Mouse (Mus musculus): ENCODE measurements around the gene Gcn1l1. TPM values are rescaled to one million over a fixed set of nuclear protein-coding genes. Genes with fewer than 3 reads are reported as not detected.
A peak's percentile ranks its signal among the peaks of the same experiment; 100 is the strongest.

Gcn1l1 gene
- total RNA-seq, 2 experiments from 2014 or later, result 43.1 to 49.5 TPM

DNA sequence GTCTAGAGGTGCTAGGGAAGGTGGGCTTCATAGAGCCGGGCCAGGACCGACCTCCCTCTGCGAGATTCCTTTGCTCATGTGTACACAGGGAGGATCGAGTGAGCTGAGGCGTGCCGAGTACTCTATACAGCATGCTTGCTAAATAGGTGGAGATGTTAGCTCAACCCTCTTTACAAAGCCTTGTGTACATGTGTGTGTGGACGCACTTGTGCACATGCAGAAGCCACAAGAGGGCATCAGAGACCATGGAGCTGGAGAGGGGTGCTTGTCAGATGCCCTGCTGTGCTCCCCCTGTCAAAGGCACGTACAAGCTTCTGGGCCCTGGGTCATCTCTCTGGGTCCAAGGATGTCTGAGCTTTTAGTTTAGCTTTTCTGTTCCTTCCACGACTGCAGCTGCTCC, 79.1 kb downstream of the Gcn1l1 start:
- intact Hi-C loops (cut with DNase I), result no loop called here
- DNase-seq, result no peak

- DNase-seq, result no peak
- intact Hi-C loops (cut with DNase I), result no loop called here
Observed at GRCm38 (mm10) chr5:115648876-115649275, 83.8 kb downstream of the Gcn1l1 start.

DNA sequence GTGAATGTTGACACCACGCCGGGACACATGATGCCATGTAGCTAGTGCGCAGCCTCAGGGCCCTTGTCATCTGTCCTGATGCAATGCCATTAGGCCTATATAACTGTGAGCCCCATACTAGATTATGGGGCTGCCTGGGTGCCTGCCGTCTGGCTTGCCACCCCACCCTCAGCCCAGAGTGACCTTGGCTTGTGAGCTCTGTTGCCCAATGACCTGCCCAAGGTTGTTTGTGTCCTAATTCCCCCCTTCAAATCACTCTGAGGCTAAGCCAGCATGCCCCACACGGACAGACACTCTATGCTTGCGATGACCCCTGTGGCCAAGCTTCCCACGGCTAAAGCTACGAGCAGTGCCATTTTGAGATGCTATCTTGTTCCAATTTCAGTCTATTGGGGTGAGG, 84.6 kb downstream of the Gcn1l1 start:
- intact Hi-C loops (cut with DNase I), result loop anchor here (10.0 kb wide), 1 partner anchor 375 kb away; the partner anchor contains the start of gene Prkab1
- DNase-seq, result no peak

DNA sequence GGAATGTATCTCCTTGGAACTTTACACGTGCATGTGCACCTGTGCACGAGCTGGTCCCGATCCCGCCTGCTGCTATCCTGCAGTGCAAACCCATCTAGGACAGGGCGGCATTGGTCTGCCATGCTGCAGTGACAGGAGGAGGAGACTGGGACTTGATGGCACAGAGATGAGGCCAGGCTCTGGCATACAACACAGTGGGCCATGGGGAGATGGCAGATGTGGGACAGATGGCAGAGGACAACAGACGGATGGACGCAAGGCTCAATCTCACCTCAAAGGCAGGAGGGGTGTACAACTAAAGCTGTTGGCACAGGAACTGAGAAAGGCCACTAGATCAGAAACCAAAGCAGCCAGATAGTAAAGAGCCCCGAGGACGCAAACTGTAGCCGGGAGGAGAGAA, 85.8 kb downstream of the Gcn1l1 start:
- intact Hi-C loops (cut with DNase I), result loop anchor here (10.0 kb wide), 1 partner anchor 374 kb away; the partner anchor contains the start of gene Prkab1
- DNase-seq, result no peak

- intact Hi-C loops (cut with DNase I), result loop anchor here (2.0 to 10.0 kb wide), 2 partner anchors 17 to 373 kb away; partner anchors contain the start of gene Prkab1
- no peak for DNase-seq
Observed at GRCm38 (mm10) chr5:115651821-115652220, 86.8 kb downstream of the Gcn1l1 start.

GRCm38 (mm10) chr5:115652681-115653575, 87.9 kb downstream of the Gcn1l1 start:
- intact Hi-C loops (cut with DNase I), result loop anchor here (2.0 to 10.0 kb wide), 2 partner anchors 18 to 372 kb away; partner anchors contain the start of gene Prkab1
- DNase-seq, result peak; percentile 100

- no peak for DNase-seq
- intact Hi-C loops (cut with DNase I), result loop anchor here (2.0 to 10.0 kb wide), 2 partner anchors 19 to 371 kb away; partner anchors contain the start of gene Prkab1
Observed at GRCm38 (mm10) chr5:115653776-115654175, 88.7 kb downstream of the Gcn1l1 start.

DNA sequence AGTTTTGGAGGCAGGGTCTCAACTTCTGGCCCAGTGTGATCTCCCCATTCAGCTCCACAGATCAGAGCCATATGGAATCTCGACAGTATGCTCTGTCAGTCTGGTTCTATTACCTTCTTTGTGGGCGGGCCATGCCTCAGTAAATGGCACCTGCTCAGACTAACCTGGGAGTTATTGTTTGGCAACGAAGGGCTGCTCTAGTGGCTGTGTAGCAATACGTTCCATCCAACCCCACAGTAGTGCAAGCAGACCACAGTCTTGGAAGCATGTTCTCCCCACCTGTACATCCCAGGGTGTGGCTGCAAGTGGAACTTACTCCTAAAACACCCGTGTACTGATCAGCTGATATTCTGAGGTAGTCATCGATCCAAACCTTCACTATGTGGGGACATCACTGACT, 91.6 kb downstream of the Gcn1l1 start:
- no peak for DNase-seq
- intact Hi-C loops (cut with DNase I), result loop anchor here (5.0 to 10.0 kb wide), 2 partner anchors 76 to 368 kb away; partner anchors contain the start of genes Bicdl1 and Prkab1

GRCm38 (mm10) chr5:115657234-115657633, 92.2 kb downstream of the Gcn1l1 start:
- intact Hi-C loops (cut with DNase I), result loop anchor here (5.0 to 10.0 kb wide), 2 partner anchors 75 to 368 kb away; partner anchors contain the start of genes Bicdl1 and Prkab1
- DNase-seq, result no peak

DNA sequence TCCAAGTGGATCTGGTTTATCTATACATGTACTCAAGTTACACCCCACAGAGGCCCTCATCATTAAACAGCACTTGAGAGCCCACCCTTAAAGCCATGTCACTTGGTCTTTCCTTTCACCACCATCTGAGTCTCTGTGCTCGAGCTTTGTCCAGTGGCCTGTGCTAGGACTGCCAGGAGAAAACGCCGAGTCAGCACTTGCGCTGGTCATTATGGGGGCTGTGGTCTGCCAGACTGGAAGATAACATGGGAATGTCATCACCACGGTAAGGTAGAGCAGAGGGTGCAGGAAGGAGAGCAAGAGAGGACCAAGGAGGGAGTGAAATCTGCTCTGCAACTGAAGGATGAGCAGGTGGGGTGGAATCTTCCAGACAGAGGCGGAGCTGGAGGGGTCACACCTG, 93.3 kb downstream of the Gcn1l1 start:
- intact Hi-C loops (cut with DNase I), result loop anchor here (5.0 to 10.0 kb wide), 2 partner anchors 74 to 366 kb away; partner anchors contain the start of genes Bicdl1 and Prkab1
- DNase-seq, result no peak

DNA sequence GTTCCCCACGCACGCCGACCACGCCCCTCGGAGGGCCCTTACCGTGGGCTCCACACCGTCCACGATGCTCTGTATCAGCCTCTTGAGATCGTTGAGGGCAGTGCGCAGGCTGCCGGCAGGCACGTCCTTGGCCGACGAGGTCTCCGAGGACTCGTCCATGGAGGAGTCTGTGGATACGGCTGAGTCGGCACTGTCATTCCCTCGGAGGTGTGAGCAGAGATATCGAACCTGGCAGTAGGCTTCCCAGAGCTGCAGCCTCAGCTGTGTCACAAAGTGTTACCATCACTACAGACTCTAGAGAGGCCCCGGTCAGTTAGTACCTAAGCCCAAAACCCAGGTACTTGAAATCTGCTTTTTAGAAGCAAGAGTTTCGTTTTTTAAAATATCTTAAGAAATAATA, 97.6 kb downstream of the Gcn1l1 start:
- no peak for DNase-seq
- intact Hi-C loops (cut with DNase I), result no loop called here

- no peak for DNase-seq
- intact Hi-C loops (cut with DNase I), result no loop called here
Observed at GRCm38 (mm10) chr5:115666366-115667065, 101.5 kb downstream of the Gcn1l1 start.

- DNase-seq, result no peak
Observed at GRCm38 (mm10) chr5:115667210-115667609, 102.2 kb downstream of the Gcn1l1 start.

GRCm38 (mm10) chr5:115667894-115668293, 102.8 kb downstream of the Gcn1l1 start:
- no peak for DNase-seq
- intact Hi-C loops (cut with DNase I), result no loop called here

More at GRCm38 (mm10) chr5:115667210-115667609, 102.2 kb downstream of the Gcn1l1 start:
- intact Hi-C loops (cut with DNase I), result no loop called here

DNA sequence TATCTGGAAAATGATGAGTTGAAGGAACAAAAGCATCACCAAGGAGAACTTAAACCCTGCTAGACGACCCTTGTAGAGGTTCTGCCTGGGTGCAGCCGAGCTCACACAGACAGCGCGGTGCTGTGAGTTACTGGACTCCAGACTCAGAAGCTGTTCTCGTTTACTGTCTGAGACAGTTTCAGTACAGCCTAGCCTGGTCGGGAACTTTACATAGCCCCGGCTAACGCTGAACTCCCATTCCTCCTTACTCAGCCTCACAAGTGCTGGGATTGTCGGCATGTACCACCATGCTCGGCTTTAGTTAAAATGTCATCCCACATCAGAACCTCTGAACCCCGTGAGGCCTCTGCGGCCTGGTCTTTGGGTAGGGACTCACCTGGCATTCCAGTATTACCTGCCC, 103.9 kb downstream of the Gcn1l1 start:
- no peak for DNase-seq
- intact Hi-C loops (cut with DNase I), result no loop called here

DNA sequence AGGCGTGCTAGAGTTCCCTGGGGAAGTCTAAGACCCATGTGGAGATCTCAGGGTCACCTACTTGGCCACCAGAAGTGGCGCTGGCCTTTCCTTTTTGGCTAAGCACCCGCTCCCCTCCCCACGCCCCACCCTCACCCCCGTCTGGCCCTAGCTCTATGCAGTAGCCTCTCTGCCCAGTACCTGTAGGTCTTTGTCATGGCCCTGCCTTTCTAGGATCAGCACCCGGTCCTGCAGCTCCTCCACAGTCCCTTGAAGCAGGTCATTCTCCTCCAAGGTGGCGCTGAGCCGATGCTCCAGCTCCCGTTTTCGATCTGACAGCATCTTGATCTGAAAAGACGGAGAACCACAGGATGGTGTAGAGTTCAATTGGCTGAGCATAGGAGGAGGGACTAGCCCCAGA, 104.9 kb downstream of the Gcn1l1 start:
- intact Hi-C loops (cut with DNase I), result no loop called here
- no peak for DNase-seq

DNA sequence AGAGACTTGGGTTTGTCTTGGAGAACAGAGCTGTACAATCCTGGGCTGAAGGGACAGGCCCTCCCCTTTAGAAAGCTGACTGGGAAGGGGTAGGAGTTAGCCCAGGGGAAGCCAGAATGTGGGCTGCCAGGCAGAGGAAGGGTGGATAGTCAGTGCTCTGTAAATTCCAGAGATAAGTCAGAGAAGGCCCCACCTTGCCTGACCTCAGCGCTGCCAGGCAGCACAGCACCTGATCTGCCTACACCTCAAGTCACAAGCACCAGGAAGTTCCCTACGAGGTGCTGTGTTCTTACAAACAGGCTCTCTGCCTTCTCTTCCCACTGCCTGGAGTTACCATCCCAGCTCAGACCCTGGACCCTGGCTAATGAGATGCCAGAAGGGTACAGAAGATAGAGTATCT, 105.4 kb downstream of the Gcn1l1 start:
- DNase-seq, result no peak
- intact Hi-C loops (cut with DNase I), result no loop called here

- DNase-seq, result no peak
- intact Hi-C loops (cut with DNase I), result no loop called here
Observed at GRCm38 (mm10) chr5:115671846-115672245, 106.8 kb downstream of the Gcn1l1 start.
